Mouse (Mus musculus): ENCODE data around the gene Rgs19.

Rgs19 gene

DNA sequence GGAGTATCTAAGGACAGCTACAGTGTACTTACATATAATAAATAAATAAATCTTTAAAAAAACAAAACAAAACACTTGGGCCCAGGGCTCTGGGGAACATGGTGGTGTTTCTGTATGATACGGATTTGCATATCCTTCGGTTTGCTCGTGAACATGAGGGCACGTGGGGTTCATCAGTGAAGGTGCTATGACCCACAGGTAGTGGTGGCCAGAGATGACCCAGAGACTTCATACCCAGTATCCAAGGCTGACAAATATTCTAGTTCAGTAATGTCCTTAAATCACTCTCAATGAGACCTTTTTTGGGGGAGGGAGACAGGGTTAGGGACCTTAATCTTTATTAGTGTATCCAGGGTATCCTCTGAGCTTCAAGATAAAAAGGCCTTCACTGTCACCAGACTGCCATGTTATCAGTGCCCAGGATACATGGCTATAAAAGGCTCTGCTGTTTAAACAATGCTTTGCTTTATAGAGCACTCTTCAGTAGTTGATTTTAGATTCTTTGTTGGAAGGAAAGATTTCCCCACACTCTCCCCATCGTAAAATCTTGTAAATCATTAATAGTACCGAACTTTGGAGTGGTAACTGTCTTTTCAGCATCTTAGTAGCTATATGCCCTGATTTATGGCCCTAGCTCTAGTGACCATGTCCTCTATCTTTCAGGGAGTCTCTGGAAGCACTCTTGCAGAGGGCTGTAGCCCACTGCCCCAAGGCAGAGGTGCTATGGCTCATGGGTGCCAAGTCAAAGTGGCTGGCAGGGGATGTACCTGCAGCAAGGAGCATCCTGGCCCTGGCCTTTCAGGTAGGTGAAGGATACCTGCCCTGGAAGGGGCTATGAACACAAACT is 46.9 kb downstream of the Rgs19 start:
- no peak for TF ChIP-seq GATA4 (IDR thresholded peaks at IDR 0.05; ENCODE audit: insufficient replicate concordance, low read length)

DNA sequence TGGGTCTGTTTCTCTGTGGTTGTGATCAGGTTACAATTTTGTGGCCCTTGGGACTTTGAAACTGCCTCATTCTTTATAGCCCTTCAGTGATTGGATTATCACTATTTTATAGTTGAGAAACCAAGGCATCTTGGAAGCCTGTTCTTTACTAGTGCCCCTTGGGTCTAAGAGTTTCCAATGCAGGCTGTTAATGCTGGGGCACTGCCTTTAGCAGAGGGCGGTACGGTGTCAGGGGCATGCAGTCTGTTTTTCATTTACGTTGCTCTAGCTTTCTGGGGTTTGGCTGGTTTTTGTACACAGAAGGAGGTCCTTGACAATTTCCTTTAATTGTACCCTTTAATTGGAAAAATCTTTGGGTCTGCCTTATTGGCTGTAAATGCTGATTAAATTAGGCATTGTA is 48.1 kb downstream of the Rgs19 start:
- no peak for TF ChIP-seq GATA4 (IDR thresholded peaks at IDR 0.05; ENCODE audit: insufficient replicate concordance, low read length)

DNA sequence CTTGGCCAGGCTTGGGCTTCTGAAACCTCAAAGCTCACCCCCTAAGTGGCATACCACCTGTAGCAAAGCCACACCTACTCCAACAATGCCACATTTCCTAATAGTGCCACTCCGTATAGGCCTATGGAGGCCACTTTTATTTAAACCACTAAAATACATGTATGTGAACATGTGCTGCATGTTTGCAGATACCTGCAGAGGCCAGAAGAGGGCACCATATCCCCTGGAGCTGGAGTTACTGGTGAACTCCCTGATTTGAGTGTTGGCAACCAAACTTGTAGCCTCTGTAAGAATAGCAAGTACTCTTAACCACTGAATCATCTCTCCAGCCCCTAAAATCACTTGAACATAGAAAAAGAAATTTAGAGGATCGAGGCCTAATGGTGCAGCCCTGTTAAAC is 49.4 kb downstream of the Rgs19 start:
- no peak for TF ChIP-seq GATA4 (IDR thresholded peaks at IDR 0.05; ENCODE audit: insufficient replicate concordance, low read length)
